Mouse (Mus musculus): ENCODE data around the gene Vac14. TPM values are rescaled to one million over a fixed set of nuclear protein-coding genes. Genes with fewer than 3 reads are reported as not detected.

Gene Vac14
- polyA plus RNA-seq, 1 experiment from 2014 or later: 14.6 TPM

DNA sequence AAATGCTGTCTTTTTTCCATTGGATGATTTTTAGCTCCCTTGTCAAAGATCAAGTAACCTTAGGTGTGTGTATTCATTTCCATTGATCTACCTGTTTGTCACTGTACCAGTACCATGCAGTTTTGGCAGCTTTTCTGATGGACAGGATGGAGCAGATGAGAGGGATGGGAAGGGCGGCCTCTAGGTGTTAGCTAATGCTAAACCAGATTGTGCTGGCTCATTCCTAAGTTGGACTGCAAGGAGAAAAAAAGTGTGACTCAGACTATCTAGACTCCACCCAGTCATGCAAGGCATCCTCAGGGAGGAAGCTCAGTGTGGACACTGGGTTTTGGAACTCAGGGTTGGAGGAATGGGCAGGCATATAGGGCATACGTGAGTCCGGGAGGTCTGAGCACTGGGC is 30.2 kb downstream of the Vac14 start:
- Histone ChIP-seq H3K4me3 (replicated peaks) (no peak overlapping the region), H3K4me1 (replicated peaks) (no peaks in the 10 kb centered on the region), H3K9me3 (replicated peaks) (no peaks in the 10 kb centered on the region), H3K27me3 (no peaks in the 10 kb centered on the region), H3K36me3 (peaks cover 55% of the 10 kb centered on the region), H3K9ac (no peak overlapping the region), H3K27ac (no peak overlapping the region), H3K4me2 (no peak overlapping the region)
- ATAC-seq (ENCODE audit: low read depth): no peak
- no peak for DNase-seq
- 85% methylated on average over 3 of the region's 3 CpGs for WGBS (ENCODE audit: insufficient replicate concordance)

DNA sequence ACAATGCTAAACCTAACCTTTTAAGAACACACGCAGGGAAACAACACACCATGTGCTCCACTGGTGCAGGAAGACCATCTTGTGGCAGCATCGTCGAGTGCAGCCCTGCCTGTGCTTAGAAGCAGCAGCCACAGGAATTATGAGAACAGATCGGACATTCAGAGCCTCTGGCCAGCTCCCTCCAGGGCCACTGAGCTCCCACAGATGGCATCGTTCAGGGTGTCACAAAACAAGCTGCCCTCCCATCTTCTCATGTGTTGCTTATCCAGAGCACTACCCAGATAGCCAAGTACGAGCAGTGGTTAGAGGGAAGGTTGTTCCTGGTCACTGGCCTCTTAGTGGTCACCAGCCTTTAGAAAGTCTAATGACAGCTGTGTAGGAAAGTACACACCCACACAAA is 30.9 kb downstream of the Vac14 start:
- 81% methylated on average over 6 of the region's 6 CpGs for WGBS (ENCODE audit: insufficient replicate concordance)
- no peak for ATAC-seq (ENCODE audit: low read depth)

DNA sequence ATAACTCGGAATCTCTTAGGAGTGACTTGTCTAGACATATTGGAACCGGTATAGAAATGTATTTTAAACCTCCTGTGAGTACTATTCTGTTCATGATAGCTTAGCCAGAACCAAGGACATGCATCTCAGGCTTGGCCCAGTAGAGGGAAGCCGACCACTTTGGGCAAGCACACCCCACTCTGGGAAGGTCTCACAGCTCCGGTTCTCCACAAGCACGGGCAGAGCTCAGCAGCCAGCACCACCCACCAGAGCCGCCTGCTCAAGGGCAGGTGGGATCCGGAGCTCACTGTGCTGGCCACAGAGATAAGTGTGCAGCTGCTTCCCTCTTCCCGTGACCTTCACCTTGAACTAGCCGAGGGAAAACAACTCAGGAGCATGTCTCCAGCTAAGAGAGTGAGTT is 32.5 kb downstream of the Vac14 start:
- H3K36me3 ChIP-seq: peaks cover 58% of the 10 kb centered on the region
- DNase-seq (no peak), ATAC-seq (ENCODE audit: low read depth) (no peak)
- H3K27me3 ChIP-seq: no peaks in the 10 kb centered on the region
- H3K4me3 ChIP-seq (replicated peaks): no peak overlapping the region
- 76% methylated on average over 9 of the region's 9 CpGs for WGBS (ENCODE audit: insufficient replicate concordance)
- H3K9ac ChIP-seq: no peak overlapping the region
- H3K4me2 ChIP-seq: no peak overlapping the region
- H3K27ac ChIP-seq: no peak overlapping the region
- H3K4me1 ChIP-seq (replicated peaks): no peaks in the 10 kb centered on the region
- H3K9me3 ChIP-seq (replicated peaks): no peaks in the 10 kb centered on the region

More for the DNA sequence above, 30.9 kb downstream of the Vac14 start:
- peaks cover 59% of the 10 kb centered on the region for H3K36me3 ChIP-seq
- no peak overlapping the region for H3K9ac ChIP-seq
- no peak for DNase-seq
- H3K27ac ChIP-seq: no peak overlapping the region
- H3K4me2 ChIP-seq: no peak overlapping the region
- no peaks in the 10 kb centered on the region for H3K9me3 ChIP-seq (replicated peaks)
- no peaks in the 10 kb centered on the region for H3K4me1 ChIP-seq (replicated peaks)
- no peaks in the 10 kb centered on the region for H3K27me3 ChIP-seq
- H3K4me3 ChIP-seq (replicated peaks): no peak overlapping the region

DNA sequence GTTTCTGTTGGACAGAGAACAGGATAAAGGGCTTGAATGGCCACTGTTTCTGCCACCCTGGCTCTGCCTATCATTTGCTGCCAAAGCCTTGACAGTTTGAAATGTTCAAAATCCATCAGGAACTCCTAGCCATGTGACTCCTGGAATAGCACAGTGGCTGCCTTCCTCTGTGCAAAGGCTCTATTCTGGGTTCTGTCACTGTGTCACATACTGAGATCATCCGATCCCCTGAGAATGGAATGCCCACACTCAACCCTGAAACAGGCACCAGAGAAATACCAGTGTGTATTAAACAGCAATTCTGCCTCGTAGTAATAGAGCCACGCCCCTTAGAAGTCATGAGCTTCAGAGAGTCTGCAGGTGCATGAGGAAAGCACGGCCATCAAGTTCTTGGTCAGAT is 33.5 kb downstream of the Vac14 start:
- no peak for DNase-seq
- Histone ChIP-seq H3K27me3 (no peaks in the 10 kb centered on the region), H3K4me2 (no peak overlapping the region), H3K36me3 (peaks cover 57% of the 10 kb centered on the region), H3K27ac (no peak overlapping the region), H3K4me1 (replicated peaks) (no peaks in the 10 kb centered on the region), H3K9ac (no peak overlapping the region), H3K9me3 (replicated peaks) (no peaks in the 10 kb centered on the region), H3K4me3 (replicated peaks) (no peak overlapping the region)
- 78% methylated on average over 4 of the region's 4 CpGs for WGBS (ENCODE audit: insufficient replicate concordance)
- ATAC-seq (ENCODE audit: low read depth): no peak

DNA sequence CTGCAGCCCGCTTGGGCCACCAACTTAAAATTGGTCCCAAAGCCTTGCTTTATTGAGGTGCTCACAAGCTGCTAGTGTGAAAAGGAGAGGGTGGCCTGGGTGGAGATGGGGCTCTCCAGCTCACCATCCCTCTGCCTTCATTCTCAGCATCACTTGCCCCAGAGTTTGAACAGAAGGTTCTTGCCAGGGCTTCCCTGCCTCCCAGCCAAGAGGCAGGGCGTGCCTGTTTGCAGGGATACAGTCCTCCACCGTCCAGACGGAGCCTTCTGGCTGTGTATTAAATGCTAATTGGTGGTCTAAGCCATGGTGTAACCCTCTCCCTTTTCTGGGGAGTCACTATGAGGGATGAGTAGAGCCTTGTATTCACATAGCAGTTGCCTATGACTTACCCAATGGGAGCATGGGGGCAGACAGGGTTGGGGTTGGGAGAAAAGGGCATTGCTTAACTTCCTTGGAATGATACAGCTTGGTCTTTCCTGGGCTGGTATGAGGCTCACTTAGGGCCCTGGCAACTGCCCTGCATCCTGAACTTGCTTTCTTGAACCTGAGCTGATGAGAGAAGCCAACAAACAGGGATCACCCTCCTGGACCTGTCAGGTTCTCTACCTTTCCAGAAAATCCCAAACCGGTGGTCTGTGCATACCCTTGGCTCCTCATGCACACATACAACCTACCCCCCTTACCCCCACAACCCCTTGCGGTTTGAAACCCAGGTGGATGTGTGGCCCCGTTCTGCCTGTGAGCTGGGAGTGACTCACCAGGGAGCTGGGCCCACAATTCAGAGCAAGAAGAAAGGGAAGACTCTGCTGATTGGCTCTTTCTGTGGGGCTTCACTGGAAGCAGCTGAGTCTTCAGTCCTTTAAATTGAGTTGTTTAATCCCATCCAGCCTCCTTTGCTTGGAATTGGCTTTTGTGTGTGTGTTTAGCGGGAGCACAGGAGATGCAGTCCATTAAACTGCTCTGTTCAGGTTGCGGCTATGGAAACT is 36.0 kb downstream of the Vac14 start:
- H3K9ac ChIP-seq: no peak overlapping the region
- no peak overlapping the region for H3K27ac ChIP-seq
- H3K27me3 ChIP-seq: no peaks in the 10 kb centered on the region
- WGBS (ENCODE audit: insufficient replicate concordance): 77% methylated on average over 9 of the region's 9 CpGs
- no peak overlapping the region for H3K4me2 ChIP-seq
- H3K4me1 ChIP-seq (replicated peaks): no peaks in the 10 kb centered on the region
- H3K4me3 ChIP-seq (replicated peaks): no peak overlapping the region
- DNase-seq: no peak
- peaks cover 69% of the 10 kb centered on the region for H3K36me3 ChIP-seq
- ATAC-seq (ENCODE audit: low read depth): no peak
- no peaks in the 10 kb centered on the region for H3K9me3 ChIP-seq (replicated peaks)

DNA sequence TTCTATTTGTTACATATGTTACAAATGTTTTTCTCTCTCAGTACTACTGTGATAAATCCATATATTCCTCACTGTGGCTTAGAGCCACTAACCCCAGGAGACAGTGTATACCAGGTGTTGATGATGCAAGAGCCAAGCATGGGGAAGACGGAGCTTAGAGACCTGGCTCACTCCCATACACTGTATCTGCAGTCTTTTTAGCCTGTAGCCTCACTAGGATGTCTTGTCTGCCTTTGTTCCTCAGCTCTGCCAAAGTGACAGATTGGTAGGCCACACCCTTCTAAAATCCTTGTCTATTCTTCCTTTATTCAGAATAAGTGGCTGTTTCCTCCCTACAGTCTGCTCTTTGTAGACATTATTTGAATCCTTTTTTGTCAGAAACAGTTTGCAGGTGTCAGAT is 37.4 kb downstream of the Vac14 start:
- no peak overlapping the region for H3K9ac ChIP-seq
- H3K9me3 ChIP-seq (replicated peaks): no peaks in the 10 kb centered on the region
- H3K4me2 ChIP-seq: no peak overlapping the region
- H3K27me3 ChIP-seq: no peaks in the 10 kb centered on the region
- DNase-seq (no peak), ATAC-seq (ENCODE audit: low read depth) (no peak)
- H3K36me3 ChIP-seq: peaks cover 63% of the 10 kb centered on the region
- 81% methylated on average over 1 of the region's 1 CpGs for WGBS (ENCODE audit: insufficient replicate concordance)
- no peak overlapping the region for H3K27ac ChIP-seq
- H3K4me1 ChIP-seq (replicated peaks): no peaks in the 10 kb centered on the region
- no peak overlapping the region for H3K4me3 ChIP-seq (replicated peaks)

DNA sequence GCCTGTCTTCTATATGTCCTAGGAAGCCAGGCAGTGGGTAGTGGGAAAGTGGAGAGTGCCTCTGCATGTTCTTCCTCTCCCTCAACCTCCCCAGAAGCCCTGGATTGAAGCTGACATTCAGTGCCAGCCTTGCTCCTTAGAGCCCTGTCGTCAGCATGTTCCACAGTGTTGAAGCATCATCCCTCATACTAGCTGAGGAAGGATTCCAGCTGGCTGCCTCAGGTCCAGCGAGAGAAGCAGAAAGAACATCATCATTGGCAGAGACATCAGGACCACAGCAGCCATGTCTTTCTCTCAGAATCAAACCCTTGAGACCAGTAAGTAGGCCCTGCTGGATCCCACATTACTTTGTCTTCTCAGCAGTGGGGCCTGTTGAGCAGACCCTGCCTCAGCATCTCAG is 39.3 kb downstream of the Vac14 start:
- DNase-seq (no peak), ATAC-seq (ENCODE audit: low read depth) (no peak)
- H3K4me3 ChIP-seq (replicated peaks): no peak overlapping the region
- WGBS (ENCODE audit: insufficient replicate concordance): 80% methylated on average over 2 of the region's 2 CpGs
- H3K9me3 ChIP-seq (replicated peaks): no peaks in the 10 kb centered on the region
- H3K9ac ChIP-seq: no peak overlapping the region
- no peak overlapping the region for H3K4me2 ChIP-seq
- H3K4me1 ChIP-seq (replicated peaks): no peaks in the 10 kb centered on the region
- no peaks in the 10 kb centered on the region for H3K27me3 ChIP-seq
- H3K36me3 ChIP-seq: peaks cover 66% of the 10 kb centered on the region
- H3K27ac ChIP-seq: no peak overlapping the region

DNA sequence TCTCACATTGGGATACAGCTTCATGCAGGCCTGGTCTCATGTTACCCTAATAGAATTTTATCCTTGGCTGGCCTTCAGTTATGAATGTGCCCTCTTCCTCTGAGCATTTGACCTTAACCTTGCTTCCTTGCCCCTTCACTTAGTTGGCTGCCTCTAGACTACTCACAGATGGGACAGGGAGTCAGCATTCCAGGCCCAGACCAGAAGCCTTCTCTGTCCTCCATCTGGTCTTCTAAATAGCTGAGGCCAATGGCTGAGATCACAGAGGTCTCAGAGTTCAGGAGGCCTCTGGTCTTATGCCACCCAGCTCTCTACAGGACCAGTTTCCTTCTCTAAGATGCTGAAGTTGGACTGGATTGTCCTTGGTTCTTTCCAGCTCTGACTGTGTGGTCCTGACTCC is 41.7 kb downstream of the Vac14 start:
- Histone ChIP-seq H3K4me1 (replicated peaks) (no peaks in the 10 kb centered on the region), H3K27me3 (no peaks in the 10 kb centered on the region), H3K36me3 (peaks cover 46% of the 10 kb centered on the region), H3K9me3 (replicated peaks) (no peaks in the 10 kb centered on the region), H3K27ac (no peak overlapping the region), H3K9ac (no peak overlapping the region), H3K4me3 (replicated peaks) (no peak overlapping the region), H3K4me2 (no peak overlapping the region)
- DNase-seq: no peak
- no peak for ATAC-seq (ENCODE audit: low read depth)

DNA sequence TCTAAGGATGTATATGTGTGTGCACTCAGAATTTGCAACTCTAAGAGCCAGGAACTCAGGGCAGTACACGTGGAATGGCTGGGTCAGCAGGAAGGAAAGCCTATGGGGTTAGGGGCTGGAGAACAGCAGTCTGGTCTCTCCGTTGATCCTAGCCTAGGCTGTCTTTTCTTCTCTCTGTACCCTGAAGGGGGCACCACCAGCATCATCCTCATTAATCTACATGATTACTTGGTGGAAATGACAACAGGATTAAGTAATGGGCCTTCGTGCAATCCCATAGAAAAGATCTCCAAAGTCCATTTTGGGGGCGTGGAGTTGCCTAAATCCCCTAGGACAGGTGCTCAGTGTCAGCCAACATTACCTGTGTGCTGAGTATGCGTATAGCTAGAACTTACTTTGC is 44.2 kb downstream of the Vac14 start:
- no peak overlapping the region for H3K9ac ChIP-seq
- DNase-seq: no peak
- H3K27me3 ChIP-seq: no peaks in the 10 kb centered on the region
- H3K4me3 ChIP-seq (replicated peaks): no peak overlapping the region
- peaks cover 9% of the 10 kb centered on the region; the same call in 1 of the 2 replicates for H3K4me1 ChIP-seq (replicated peaks)
- H3K4me2 ChIP-seq: no peak overlapping the region
- ATAC-seq (ENCODE audit: low read depth): no peak
- no peaks in the 10 kb centered on the region for H3K9me3 ChIP-seq (replicated peaks)
- H3K36me3 ChIP-seq: peaks cover 34% of the 10 kb centered on the region
- H3K27ac ChIP-seq: no peak overlapping the region
- WGBS (ENCODE audit: insufficient replicate concordance): 69% methylated on average over 5 of the region's 5 CpGs

DNA sequence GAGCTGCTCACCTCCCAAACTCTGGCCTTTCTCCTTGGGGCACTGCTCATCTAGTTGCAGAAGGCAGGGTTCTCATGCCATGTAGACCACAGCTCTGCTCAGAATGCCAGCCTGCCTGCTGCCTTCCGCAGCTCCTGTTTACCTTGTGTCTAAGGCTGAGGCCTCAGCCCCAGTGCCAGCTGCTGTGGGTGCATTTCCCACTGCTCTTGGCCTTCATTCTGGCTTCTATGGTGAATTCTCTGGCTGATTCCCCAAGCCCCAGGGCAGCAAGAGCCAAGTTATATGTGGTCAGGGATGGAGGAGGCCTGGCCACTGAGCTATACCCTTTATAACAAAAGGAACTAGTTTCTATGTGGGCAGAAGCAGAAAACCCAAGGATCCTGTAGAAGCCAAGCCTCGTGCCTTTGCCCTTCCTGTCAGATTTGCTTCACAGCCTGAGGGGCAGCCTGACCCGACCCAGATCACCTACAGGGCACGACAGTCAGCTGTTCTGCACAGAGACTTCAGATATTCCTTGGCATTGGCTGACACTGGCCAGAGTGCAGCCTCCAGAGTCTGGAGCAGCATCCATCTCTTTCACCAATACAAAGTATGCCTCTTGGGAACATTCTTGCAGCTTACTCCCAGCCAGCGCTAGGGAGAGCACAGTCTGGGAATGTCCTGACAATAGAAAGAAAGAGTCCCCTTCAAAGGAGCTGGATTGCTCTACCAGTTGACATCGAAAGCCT is 44.8 kb downstream of the Vac14 start:
- no peaks in the 10 kb centered on the region for H3K9me3 ChIP-seq (replicated peaks)
- ATAC-seq (ENCODE audit: low read depth) (no peak), DNase-seq (no peak)
- no peak overlapping the region for H3K4me3 ChIP-seq (replicated peaks)
- H3K27me3 ChIP-seq: no peaks in the 10 kb centered on the region
- peaks cover 28% of the 10 kb centered on the region for H3K36me3 ChIP-seq
- H3K27ac ChIP-seq: no peak overlapping the region
- H3K4me1 ChIP-seq (replicated peaks): peaks cover 15% of the 10 kb centered on the region
- no peak overlapping the region for H3K4me2 ChIP-seq
- WGBS (ENCODE audit: insufficient replicate concordance): 75% methylated on average over 6 of the region's 6 CpGs
- H3K9ac ChIP-seq: no peak overlapping the region

DNA sequence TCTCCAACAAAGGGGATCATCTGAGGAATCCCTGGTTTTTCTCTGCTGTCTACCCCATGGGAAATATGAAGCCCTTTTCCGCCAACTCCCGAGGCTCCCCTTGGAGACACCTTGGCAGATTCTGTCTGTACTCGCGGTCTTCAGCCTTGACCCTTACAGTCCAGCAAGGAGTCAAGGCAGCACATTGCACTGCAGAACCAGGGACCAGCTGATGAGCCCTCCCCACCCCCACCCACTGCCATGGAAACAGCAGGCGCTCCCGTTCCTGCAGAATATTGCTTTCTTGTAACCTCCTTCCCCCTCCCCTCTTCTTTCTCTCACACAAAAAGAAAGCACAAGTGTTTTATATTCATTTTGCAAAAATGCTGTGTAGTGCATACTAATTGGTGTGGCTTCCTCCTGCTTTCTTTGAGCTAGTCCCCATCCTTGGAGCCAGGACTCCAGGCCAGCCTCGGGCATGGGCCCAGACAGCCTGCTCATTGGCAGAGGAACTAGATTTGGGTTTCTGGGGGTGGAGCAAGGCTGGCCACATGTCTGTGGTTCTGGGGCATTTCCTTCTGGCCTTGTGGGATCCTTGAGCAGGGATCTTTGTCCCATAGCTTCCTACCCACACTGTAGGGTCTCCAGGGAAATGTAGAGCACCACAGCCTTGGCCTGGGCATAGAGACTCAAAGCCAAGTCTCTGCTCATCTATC is 46.0 kb downstream of the Vac14 start:
- Histone ChIP-seq H3K9me3 (replicated peaks) (no peaks in the 10 kb centered on the region), H3K36me3 (peaks cover 21% of the 10 kb centered on the region), H3K4me3 (replicated peaks) (no peak overlapping the region), H3K27ac (no peak overlapping the region), H3K27me3 (no peaks in the 10 kb centered on the region), H3K4me2 (no peak overlapping the region), H3K4me1 (replicated peaks) (peaks cover 23% of the 10 kb centered on the region), H3K9ac (no peak overlapping the region)
- no peak for ATAC-seq (ENCODE audit: low read depth)
- WGBS (ENCODE audit: insufficient replicate concordance): 71% methylated on average over 7 of the region's 7 CpGs
- no peak for DNase-seq
